Mouse (Mus musculus): ENCODE results near the gene Brinp3.
A peak's percentile ranks its signal among the peaks of the same experiment; 100 is the strongest.
"Not testable (repeated sequence)": the region's sequence is repeated elsewhere in the genome, so short reads cannot be mapped to it uniquely, and the experiment has no call there.

The Brinp3 gene

DNA sequence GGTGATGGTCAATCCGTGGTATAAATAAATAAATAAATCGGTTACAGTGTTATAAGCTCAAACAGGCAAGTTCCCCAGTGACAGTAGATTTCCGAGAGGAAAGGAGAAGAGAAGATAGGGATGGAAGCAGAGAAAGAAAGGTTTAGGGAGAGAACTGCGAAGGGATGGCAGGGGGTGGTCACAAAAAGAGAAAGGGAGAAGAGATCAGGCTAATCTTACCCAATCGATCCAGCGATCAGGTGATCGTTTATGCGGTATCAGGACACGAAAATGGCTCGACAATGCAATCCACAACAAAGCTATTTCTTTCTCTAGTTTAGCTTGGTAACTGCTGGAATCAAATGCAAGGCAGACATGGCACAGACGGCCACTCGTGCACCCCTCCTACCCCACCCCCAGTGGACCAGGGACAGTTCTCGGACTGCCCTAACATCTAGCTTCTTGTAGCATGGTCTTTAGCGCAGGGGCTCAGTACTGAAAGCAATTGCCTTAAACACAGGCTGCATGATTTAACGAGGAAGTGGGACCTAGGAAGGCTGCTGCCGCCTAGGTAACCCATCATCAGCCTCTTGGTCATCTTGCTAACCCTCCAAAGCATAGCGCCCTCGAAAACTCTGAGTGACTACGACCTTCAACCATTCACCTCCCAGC lies at the start of gene Brinp3:
Brinp3 (plus strand) TSS at position 80 of the 651 bp plus-strand sequence.
- DNase-seq (ENCODE audit: extremely low read depth, insufficient read length, low spot score) = peak; percentile 62

DNA sequence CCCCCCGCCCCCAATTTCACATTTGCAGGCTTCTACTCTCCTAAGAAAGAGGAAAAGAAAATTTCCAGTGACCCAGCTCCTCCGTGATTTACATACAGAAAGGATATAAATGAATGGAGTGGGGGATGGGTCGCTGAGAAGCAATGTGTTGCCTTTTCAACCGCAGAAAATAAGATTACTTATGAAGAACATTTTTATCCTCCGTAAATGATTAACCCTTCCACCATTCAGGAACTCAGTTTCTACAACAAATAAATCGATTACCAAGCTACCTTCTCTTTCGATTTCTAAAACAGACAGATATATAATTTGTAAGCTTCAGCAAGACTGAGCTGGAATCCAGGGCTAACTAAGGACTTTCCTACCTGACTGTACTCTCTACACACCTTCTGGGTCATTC lies 339 bp upstream of the Brinp3 start:
- peak; percentile 48 for DNase-seq (ENCODE audit: extremely low read depth, insufficient read length, low spot score)

DNA sequence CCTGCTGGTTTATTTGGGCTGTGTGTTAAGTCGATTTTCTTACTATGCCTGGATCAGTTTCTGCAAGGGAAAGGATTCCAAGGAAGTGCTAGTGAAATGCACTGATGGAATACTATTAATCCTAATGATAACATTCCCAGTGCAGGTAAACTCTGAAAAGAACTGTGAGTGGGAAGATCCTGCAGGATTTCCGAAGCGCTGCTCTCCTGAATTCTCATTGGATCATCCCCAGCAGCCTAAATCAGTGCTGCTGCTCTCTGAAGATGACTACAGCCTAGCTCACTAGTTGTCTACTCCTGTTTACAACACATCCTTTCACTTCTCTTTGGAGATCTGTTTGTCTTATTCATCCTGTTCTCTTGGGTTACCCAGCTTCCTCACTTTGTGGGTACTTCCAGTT lies 826 bp downstream of the Brinp3 start:
- DNase-seq (ENCODE audit: extremely low read depth, insufficient read length, low spot score) = no peak

DNA sequence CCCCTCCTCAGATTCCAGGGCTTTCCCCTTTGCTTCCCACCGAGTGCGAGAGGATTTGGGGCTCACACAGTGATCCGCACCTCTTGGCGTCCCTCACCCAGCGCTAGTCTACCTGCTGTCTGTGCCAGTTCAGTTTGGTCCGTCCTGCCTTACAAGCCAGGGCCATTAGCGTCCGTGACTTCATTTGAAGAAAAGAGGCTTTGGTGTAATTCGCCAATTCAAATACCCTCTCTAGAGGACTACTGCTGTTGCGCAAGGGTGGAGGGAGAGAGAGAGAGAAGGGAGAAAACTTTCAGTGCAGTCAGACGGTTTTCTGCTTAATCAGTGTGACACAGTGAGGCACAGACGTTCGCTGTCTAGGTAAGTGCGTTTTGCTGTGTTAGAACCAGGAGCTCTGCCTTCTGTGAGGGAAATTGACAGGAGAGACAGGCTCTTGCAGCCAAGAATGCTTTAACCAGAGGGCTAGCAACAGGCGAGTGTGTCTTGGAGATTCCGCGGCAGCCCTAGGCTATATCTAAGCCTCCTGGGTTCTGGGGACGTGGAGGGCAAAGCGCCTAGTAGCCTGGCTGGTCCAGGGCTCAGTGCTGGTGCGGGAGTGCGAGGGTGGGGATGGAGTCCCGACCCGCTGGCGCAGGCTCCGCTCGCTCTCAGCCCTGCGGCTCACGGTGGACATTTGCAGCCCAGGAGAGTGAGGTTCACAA lies 3.0 kb downstream of the Brinp3 start:
- peak; percentile 83 for DNase-seq (ENCODE audit: extremely low read depth, insufficient read length, low spot score)

DNA sequence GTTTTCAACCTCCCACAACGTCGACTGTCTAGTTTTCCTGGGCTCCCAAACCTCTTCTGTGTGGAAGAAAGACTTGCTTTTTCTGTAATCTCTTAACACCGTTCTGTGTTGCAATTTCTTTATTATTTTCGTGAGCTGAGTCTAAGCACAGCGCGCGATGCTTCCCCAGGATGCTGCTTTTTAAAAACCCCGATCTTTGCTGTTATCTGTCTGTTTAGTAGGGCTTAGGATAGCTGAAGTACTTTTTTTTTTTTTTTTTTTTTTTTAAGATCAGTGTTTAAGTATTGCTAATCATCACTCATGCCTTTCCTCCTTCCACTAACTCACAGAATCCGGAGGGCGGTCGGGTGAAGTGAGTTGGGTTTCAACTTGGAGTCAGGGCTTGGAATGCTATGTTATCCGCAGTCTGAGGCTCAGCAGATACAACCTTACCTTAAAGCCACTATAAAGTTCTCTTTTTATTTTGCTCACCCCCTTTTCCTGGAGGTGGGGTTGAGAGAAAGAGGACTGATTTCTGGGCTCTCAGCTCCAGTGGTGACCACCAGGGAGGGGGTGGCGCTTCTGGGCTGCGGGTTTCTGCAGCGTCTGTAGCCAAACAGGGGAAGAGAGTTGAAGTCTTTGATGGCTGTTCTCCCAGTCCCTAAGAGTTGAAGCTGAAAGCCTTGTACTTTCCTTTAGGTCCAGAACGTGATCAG lies 3.7 kb downstream of the Brinp3 start:
- peak; percentile 79 for DNase-seq (ENCODE audit: extremely low read depth, insufficient read length, low spot score)

DNA sequence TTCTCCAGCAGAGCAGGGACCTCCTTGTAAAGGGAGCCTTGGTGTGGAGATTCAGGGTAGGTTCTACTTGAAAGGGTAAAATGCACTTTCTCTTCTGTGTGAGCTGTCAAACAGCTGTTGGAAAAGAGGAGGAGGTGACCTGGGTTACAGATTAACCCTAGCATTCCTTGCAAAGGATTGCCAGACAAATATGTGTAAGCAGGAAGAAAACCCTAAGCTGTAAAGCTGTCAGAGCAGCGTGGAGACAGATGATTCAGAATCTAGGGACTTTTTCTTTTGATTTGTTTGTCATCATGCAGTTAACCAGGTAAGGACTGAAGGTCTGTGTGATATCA lies 4.2 kb downstream of the Brinp3 start:
- DNase-seq (ENCODE audit: extremely low read depth, insufficient read length, low spot score) = no peak

DNA sequence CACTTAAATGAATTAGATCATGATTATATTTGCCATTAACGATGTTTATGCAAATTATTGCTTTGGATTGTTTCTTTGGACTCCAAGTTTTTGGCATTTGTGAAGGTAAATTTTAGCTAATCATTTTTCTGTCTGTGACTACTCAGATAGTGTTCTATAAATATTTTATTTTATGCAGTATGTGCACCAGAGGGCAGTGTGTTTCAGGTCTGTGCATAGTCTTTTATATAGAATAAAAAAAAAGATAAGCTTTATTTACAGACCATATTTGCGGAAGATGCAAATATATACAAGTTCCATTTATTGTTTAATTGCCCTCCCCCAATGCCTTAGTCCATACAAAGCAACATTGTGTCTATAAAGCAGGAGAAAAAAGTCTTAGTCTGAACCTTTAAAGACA lies 20.8 kb downstream of the Brinp3 start:
- no peak for DNase-seq (ENCODE audit: extremely low read depth, insufficient read length, low spot score)

DNA sequence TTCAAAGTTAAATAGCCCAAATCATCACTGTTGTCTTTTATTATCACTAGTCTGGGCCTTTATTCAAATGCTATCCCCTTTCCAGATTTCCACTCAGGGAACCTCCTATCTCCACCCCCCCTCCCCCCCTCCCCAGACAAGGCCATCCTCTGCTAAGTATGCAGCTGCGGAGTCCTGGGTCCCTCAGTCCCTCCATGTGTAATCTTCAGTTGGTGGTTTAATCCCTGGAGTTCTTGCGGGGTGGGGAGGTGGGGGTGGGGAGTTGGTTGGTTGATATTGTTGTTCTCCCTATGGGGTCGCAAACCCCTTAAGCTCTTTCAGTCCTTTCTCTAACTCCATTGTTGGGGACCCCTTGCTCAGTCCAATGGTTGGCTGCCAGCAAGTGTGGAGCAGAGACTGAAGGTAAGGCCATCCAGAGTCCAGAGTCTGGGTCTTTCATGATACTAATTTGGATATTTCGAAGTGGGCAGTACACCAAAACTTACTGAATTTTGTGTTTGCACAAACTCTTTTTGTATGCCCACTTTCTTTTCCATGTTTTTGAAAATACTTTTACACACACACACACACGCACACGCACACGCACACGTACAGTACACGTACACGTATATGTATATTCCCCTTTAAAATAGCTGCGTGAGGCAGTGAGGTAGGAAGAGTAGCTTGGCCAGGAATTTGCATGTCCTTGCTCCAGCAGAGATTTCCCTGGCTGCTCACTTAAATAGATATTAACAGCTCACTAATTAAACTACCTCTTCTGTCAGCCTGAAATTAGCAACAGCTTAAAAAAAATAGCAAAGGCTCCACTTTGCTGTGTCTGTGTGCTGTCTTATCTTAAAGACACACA lies 29.4 kb downstream of the Brinp3 start:
- no peak for DNase-seq (ENCODE audit: extremely low read depth, insufficient read length, low spot score)

DNA sequence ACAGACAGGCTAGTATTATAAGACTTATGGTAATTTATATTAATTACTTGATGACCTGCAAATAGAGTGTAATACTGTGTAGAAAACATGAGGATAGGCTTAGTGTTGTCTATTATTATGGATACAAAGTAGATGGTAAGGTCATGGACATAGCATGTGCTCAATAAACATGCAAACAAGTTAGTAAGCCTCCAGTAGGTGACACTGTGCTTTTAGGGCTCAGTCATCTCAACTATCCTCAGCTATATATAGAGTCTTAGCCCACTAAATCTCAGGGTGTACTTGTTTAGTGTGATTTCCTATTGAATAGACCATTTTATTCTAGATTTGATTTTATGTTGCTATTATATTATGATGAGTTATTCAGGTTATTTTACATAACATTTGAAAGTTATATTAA lies 34.0 kb downstream of the Brinp3 start:
- DNase-seq (ENCODE audit: extremely low read depth, insufficient read length, low spot score) = no peak

DNA sequence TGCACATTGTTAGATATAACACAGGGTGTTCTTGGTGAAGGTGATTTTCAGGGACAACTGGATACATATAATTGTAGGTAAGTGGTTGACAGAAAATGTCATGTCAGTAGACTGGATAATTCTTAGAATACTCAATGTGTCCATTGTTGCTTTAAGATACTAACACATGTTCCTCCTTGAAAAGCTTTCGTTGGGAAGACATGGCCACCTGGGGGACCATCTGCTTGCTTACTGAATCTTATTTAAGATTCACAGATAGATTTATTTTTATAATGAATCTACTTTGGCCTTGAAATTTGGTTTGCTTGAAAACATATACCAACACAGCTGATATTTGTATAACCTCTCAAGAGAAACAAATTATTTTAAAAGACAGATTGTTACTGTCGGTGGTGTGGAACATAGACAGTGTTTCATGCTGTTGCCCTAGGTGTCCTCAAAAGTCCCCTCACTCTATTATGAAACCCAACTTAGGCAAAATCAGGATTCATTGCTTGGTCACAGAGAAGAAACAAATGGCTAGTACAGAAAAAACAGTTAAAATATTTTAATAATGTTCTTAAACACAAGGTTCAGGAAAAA lies 52.4 kb downstream of the Brinp3 start:
- DNase-seq (ENCODE audit: extremely low read depth, insufficient read length, low spot score) = no peak

DNA sequence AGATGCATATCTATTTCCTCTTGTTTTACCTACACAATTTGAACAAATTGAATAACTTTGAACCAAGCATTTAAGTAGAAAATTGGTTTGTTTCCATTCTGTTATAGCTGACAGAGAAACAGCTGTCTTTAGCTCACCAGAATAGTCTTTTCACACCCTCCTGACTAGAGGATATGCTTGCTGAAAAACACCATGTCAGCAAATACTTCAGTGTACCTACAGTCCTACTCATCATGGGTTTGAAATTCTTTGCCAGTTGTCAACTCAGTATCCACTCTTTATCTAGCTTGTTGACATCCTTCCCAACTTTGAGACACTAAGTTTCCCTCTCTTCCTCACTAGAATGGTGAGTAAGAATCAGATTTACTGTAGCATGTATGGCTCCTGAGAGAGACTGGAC lies 62.4 kb downstream of the Brinp3 start:
- no peak for DNase-seq (ENCODE audit: extremely low read depth, insufficient read length, low spot score)

DNA sequence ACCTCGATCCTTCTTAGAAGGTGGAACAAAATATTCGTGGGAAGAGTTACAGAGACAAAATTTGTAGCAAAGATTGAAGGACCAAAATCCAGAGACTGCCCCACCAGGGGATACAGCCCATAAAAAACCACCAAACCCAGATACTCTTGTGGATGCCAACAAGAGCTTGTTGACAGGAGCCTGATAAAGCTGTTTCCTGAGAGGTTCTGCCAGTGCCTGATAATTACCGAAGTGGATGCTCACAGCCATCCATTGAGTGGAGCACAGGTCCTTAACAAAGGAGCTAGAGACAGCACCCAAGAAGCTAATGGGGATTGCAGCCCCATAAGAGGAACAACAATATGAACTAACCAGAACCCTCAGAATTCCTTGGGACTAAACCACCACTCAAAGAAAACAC lies 67.6 kb downstream of the Brinp3 start:
- no peak for DNase-seq (ENCODE audit: extremely low read depth, insufficient read length, low spot score)

DNA sequence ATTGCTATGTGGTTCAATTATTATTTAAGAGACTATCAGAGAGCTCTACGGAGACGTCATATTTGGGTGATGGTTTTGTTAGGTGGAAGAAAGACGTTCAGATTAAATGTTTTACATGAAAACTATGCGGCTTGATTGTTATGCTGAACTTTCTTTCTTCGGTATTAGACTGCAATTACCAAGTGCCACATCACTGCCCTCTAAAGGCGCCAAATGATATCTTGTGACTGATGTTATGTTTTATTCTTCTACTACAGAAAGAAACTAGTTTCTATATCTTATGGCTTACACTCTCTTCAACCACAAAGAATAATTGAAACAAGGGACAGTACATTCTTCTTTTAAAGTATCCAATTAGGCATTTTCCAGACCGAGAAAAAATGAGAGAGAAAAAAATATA lies 89.6 kb downstream of the Brinp3 start:
- DNase-seq (ENCODE audit: extremely low read depth, insufficient read length, low spot score) = no peak

DNA sequence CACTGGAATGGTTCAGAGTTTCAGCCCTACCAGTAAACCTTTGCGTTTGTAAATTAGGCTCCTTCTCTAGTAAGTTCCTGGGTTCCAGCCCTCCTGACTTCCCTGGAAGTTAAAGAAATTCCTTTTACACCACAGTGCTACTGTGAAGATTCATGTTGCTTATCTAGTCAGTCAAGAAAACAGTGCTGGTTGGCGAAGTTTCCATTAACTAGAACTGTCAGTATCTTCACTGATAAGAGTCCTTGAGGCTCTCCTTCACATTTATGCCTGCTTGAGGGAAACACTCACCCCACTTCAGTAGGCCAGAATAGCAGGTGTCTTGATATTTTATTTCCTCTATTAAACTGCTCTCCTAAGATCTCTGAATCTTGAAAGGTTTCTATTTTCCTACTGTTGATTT lies 138.3 kb downstream of the Brinp3 start:
- no peak for DNase-seq (ENCODE audit: extremely low read depth, insufficient read length, low spot score)

DNA sequence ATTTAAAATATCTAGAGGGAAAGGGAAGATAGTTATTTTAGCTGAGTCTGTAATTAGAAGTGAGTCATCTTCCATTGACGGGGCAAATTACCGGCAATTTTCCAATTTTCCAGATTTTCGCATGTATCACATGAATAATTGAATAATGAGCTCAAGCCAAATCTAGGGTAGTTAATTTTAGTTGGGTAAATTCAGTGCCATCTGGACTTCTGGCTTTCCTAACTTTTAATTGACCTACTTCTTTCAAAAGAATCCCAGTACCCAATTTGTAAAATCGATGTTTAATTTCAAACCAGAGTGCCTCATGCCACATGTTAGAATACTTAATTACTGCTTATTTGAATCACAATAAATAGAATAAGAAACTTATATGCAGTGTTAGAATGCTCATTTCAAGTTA lies 162.7 kb downstream of the Brinp3 start:
- DNase-seq (ENCODE audit: extremely low read depth, insufficient read length, low spot score) = no peak

DNA sequence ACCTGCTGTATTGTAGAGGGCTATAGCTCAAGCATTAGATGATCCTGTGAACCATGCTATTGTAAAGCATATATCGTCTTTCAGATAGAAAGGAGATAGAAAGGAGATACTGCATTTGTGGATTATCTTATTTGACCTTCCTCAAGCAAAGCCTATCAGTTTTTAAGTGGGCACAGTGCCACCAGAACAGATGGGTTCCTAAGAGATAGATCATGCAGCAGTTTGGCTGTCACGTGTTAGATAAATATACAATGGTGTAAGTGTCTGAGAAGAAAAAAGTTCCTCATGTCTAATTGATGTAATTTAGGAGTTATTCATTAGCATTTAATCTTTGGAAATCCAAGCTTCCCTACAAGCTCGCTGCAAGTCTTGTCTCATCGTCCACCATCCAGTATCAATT lies 206.2 kb downstream of the Brinp3 start:
- DNase-seq (ENCODE audit: extremely low read depth, insufficient read length, low spot score) = no peak

DNA sequence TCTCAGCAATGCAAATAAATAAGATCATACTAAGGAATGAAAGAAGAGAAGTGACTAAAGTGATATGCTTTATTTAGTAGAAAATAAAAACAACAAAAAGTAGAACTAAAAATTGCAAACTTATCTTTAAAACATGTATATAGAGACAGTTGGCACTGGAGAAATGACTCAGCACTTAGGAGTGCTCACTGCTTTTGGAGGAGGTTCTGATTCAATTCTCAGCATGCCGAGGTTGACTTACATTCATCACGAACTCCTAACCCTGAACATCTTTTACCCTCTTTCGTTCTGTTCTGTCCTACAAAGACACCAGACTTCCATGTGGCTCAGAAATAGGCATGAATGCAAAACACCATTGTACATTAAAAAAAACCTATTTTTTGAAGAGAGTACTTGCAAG lies 225.0 kb downstream of the Brinp3 start:
- DNase-seq (ENCODE audit: extremely low read depth, insufficient read length, low spot score) = no peak

DNA sequence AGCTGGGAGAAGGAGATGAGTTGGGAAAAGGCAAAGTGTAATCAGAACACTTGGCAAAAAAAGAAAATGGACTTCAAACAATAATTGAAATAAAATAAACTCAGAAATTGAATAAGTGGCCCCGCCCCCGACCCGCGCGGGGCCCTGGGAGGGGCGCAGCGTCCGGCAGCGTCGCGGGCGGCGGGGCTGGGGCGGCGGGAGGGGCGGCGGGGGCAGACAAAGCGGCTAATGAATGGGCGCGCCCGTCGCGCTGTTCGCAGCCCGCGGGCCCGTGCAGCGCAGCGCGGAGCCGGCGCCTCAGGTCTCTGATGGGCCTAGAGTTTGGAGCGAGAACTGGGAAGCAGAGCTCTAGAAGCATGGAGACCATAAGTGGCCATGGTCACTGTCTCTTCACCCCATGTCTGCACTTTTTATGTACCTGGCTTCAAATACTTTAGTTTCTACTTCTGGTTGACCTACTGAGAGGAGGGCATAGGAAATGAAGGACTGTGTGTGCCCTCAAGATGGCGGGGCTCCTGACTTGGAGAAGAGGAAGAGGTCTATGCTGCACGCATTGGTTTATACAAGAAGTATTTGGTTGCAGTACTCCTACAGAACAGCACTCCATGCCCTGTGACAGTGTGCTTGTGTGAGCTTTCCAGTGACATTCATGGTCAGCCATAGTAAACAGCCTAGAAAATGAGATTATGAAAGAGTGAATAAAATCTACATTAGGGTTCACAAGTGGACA lies 230.4 kb downstream of the Brinp3 start:
- DNase-seq (ENCODE audit: extremely low read depth, insufficient read length, low spot score) = not testable (repeated sequence)

DNA sequence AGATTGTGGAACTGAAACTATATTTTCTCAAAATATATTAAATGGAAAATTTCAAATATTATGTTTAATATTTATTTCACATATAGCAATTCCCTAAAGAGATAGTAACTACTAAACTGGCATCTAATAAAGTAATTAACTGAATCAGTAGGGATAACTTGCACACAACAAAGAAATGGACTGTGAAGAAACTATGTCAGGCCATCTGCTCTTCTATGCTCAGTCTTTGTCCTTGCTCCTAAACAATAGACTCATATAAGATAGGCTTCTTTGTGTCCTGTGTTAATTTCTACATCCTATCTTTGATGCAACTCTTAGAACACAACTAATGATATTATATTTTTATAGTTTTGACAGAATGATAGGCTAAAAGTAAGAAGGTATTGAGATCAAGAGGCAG lies 256.5 kb downstream of the Brinp3 start:
- no peak for DNase-seq (ENCODE audit: extremely low read depth, insufficient read length, low spot score)

DNA sequence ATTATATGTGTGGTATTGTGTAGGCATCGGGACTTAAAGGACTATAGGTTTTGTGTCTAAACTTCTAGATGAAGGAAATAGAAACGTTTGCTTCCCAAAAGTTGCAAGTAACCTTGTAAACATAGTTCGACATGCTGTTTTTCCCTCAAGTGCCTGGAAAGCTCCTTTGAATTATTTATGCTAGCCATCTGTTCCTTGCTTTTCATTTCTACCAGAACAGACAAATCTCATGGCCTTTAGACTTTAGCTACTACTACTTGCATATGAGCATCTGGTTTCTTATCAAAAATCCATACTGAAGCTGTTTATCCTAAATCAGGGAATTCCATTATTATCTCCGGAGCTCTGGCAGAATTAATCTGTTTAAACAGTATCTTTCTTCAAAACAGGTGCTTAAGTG lies 288.7 kb downstream of the Brinp3 start:
- no peak for DNase-seq (ENCODE audit: extremely low read depth, insufficient read length, low spot score)
